In genomic region chr7:46077675-46078074, GRCm38 (mm10) we compare ENCODE assay signal across 25 mouse cellular contexts. TPM values are rescaled to one million over a fixed set of nuclear protein-coding genes. Genes with fewer than 3 reads are reported as not detected.
DNase-seq lines count a peak whose midpoint lies in the region; ATAC-seq and TF ChIP-seq lines count a peak whose summit lies in the region.
"Had no signal": no experiment of that assay in that cellular context is flagged by ENCODE, and none has a peak within 500 bp of the region (broad histone marks: within the 10 kb centered on the region; RNA-seq: fewer than 3 reads in every experiment).

No protein-coding gene starts in this region.

- H3K9me3 ChIP-seq in forebrain, embryonic 12.5 days, result no peaks in the 10 kb centered on the region
- H3K9me3 ChIP-seq in forebrain, embryonic 10.5 days, result no peaks in the 10 kb centered on the region
- no peaks in the 10 kb centered on the region for H3K9me3 ChIP-seq in neural tube, embryonic 14.5 days (ENCODE audit: control insufficient read depth, low read length)
- H3K9me3 ChIP-seq in limb, embryonic 10.5 days (replicated peaks), result no peaks in the 10 kb centered on the region
- H3K9me3 ChIP-seq: heart, embryonic 13.5 days; limb, embryonic 12.5 days had no signal

- 88% methylated on average over 12 of the region's 12 CpGs for WGBS in forebrain, embryonic 12.5 days
- 92% methylated on average over 12 of the region's 12 CpGs for WGBS in forebrain, embryonic 10.5 days
- WGBS in neural tube, embryonic 14.5 days, result 76% methylated on average over 12 of the region's 12 CpGs
- 94% methylated on average over 12 of the region's 12 CpGs for WGBS in limb, embryonic 10.5 days

- no peak overlapping the region for H3K4me3 ChIP-seq in forebrain, embryonic 12.5 days (replicated peaks)
- H3K4me3 ChIP-seq in forebrain, embryonic 10.5 days, result no peak overlapping the region
- H3K4me3 ChIP-seq in layer of hippocampus, adult 2 months, result no peak overlapping the region
- H3K4me3 ChIP-seq in neural tube, embryonic 14.5 days (ENCODE audit: low read depth, low read length), result no peak overlapping the region
- no peak overlapping the region for H3K4me3 ChIP-seq in limb, embryonic 10.5 days
- H3K4me3 ChIP-seq: heart, embryonic 13.5 days; limb, embryonic 12.5 days; myocyte had no signal

- no peak overlapping the region for H3K4me2 ChIP-seq in forebrain, embryonic 12.5 days
- no peak overlapping the region for H3K4me2 ChIP-seq in neural tube, embryonic 14.5 days (ENCODE audit: low read depth, low read length)
- H3K4me2 ChIP-seq: heart, embryonic 13.5 days; limb, embryonic 12.5 days; liver, embryonic 11.5 days had no signal

- no peak for DNase-seq in forebrain, embryonic 10.5 days (ENCODE audit: extremely low spot score, low spot score)
- DNase-seq in layer of hippocampus, adult 2 months (ENCODE audit: low spot score in 2 of 2), result no peak
- DNase-seq in layer of hippocampus, postnatal 36 days, result no peak
- DNase-seq in neural tube, embryonic 10.5 days (ENCODE audit: extremely low spot score, low spot score), result no peak
- no peak for DNase-seq in limb, embryonic 10.5 days (ENCODE audit: low spot score)
- DNase-seq: adrenal gland, postnatal 14 days; cerebellum, adult 8-10 months; cerebellum, postnatal 36 days; embryo, embryonic 11 days; gastrocnemius, postnatal 14 days; heart, adult 18-20 months; heart, postnatal 14 days; kidney, adult 18-20 months; liver, postnatal 0 days; thymus, adult 18-20 months; thymus, postnatal 36 days had no signal

- TF ChIP-seq CTCF in layer of hippocampus, adult 2 months (conservative IDR thresholded peaks at IDR 0.05), result peak; percentile 31

- no peaks in the 10 kb centered on the region for H3K4me1 ChIP-seq in forebrain, embryonic 12.5 days
- no peaks in the 10 kb centered on the region for H3K4me1 ChIP-seq in forebrain, embryonic 10.5 days
- no peaks in the 10 kb centered on the region for H3K4me1 ChIP-seq in neural tube, embryonic 14.5 days (ENCODE audit: control insufficient read depth, insufficient read depth, low read length)
- H3K4me1 ChIP-seq in limb, embryonic 10.5 days, result no peaks in the 10 kb centered on the region
- H3K4me1 ChIP-seq: limb, embryonic 12.5 days had no signal

- H3K27me3 ChIP-seq in forebrain, embryonic 12.5 days, result no peaks in the 10 kb centered on the region
- no peaks in the 10 kb centered on the region for H3K27me3 ChIP-seq in forebrain, embryonic 10.5 days (ENCODE audit: poor library complexity, severe bottlenecking)
- no peaks in the 10 kb centered on the region for H3K27me3 ChIP-seq in neural tube, embryonic 14.5 days (ENCODE audit: control insufficient read depth, insufficient read depth, low read length)
- no peaks in the 10 kb centered on the region for H3K27me3 ChIP-seq in limb, embryonic 10.5 days (ENCODE audit: low read depth, poor library complexity, severe bottlenecking)
- H3K27me3 ChIP-seq: heart, embryonic 13.5 days; limb, embryonic 12.5 days had no signal

- no peak for ATAC-seq in forebrain, embryonic 12.5 days (ENCODE audit: low FRiP score)
- ATAC-seq in neural tube, embryonic 14.5 days (ENCODE audit: low read depth), result peak; percentile 56; the same call in 1 of the 2 replicates
- ATAC-seq: inflammation-experienced regulatory T-cells, adult 6 months; liver, postnatal 0 days; lung, postnatal 0 days had no signal

- H3K36me3 ChIP-seq in forebrain, embryonic 12.5 days (replicated peaks), result peaks cover 85% of the 10 kb centered on the region
- H3K36me3 ChIP-seq in forebrain, embryonic 10.5 days (replicated peaks), result peaks cover 98% of the 10 kb centered on the region
- peaks cover 49% of the 10 kb centered on the region for H3K36me3 ChIP-seq in neural tube, embryonic 14.5 days (ENCODE audit: control insufficient read depth, insufficient read depth, low read length)
- H3K36me3 ChIP-seq in limb, embryonic 10.5 days, result peaks cover 95% of the 10 kb centered on the region

- H3K27ac ChIP-seq in forebrain, embryonic 12.5 days, result 0 out of 2 replicates have a peak overlapping the region, but pooled peaks have one; percentile 14
- no peak overlapping the region for H3K27ac ChIP-seq in forebrain, embryonic 10.5 days
- H3K27ac ChIP-seq in layer of hippocampus, adult 2 months, result no peak overlapping the region
- H3K27ac ChIP-seq in neural tube, embryonic 14.5 days (ENCODE audit: low read depth, low read length), result no peak overlapping the region
- H3K27ac ChIP-seq in limb, embryonic 10.5 days, result no peak overlapping the region
- H3K27ac ChIP-seq: heart, embryonic 13.5 days; limb, embryonic 12.5 days; macrophage had no signal

- H3K9ac ChIP-seq in forebrain, embryonic 12.5 days, result no peak overlapping the region
- H3K9ac ChIP-seq in neural tube, embryonic 14.5 days (replicated peaks; ENCODE audit: low read depth, low read length), result no peak overlapping the region
- H3K9ac ChIP-seq: heart, embryonic 13.5 days; limb, embryonic 12.5 days; liver, postnatal 0 days had no signal

RNA-seq across cellular contexts. Expression of gene Kcnj11, which starts 22.9 kb away (rescaled TPM):
- 0.46 and 0.81 TPM in 2 replicates for polyA plus RNA-seq in forebrain, embryonic 12.5 days (2016; fragmentation: Nextera tagmentation; extraction: Ambion mirVana)
- polyA plus RNA-seq in forebrain, embryonic 10.5 days (2016; fragmentation: Nextera tagmentation; extraction: Ambion mirVana), result 0.12 and 0.54 TPM in 2 replicates
- 10 to 100 TPM; 34.2 to 37.4 TPM for total RNA-seq in layer of hippocampus, adult 2 months (2021)
- total RNA-seq in layer of hippocampus, postnatal 36 days (2021), result 10 to 100 TPM; 35.3 to 36.9 TPM
- polyA plus RNA-seq in neural tube, embryonic 14.5 days (2014; fragmentation: Nextera tagmentation; extraction: Ambion mirVana), result 1.4 and 1.7 TPM in 2 replicates
- 0.06 and 0.13 TPM in 2 replicates for polyA plus RNA-seq in limb, embryonic 10.5 days (2016; fragmentation: Nextera tagmentation; extraction: Ambion mirVana)
- polyA plus RNA-seq: inflammation-experienced regulatory T-cells, adult 6 months; liver, embryonic 11.5 days; liver, postnatal 0 days; macrophage had no signal

RNA-seq across cellular contexts. Expression of gene Nomo1, which starts 44.2 kb away (rescaled TPM):
- polyA plus RNA-seq in forebrain, embryonic 12.5 days (2016; fragmentation: Nextera tagmentation; extraction: Ambion mirVana), result 32.8 and 33.2 TPM in 2 replicates
- 33.7 and 33.8 TPM in 2 replicates for polyA plus RNA-seq in forebrain, embryonic 10.5 days (2016; fragmentation: Nextera tagmentation; extraction: Ambion mirVana)
- 100 to 1,000 TPM; 102 to 103 TPM for total RNA-seq in layer of hippocampus, adult 2 months (2021)
- total RNA-seq in layer of hippocampus, postnatal 36 days (2021), result 100 to 1,000 TPM; 102 to 104 TPM
- 26.0 and 28.5 TPM in 2 replicates for polyA plus RNA-seq in neural tube, embryonic 14.5 days (2014; fragmentation: Nextera tagmentation; extraction: Ambion mirVana)
- 27.0 and 29.6 TPM in 2 replicates for polyA plus RNA-seq in limb, embryonic 10.5 days (2016; fragmentation: Nextera tagmentation; extraction: Ambion mirVana)

RNA-seq across cellular contexts. Expression of gene Abcc6, which starts 47.6 kb away (rescaled TPM):
- polyA plus RNA-seq in forebrain, embryonic 12.5 days (2016; fragmentation: Nextera tagmentation; extraction: Ambion mirVana), result 0.10 and 0.18 TPM in 2 replicates
- 0.10 and 0.33 TPM in 2 replicates for polyA plus RNA-seq in forebrain, embryonic 10.5 days (2016; fragmentation: Nextera tagmentation; extraction: Ambion mirVana)
- total RNA-seq in layer of hippocampus, adult 2 months (2021), result 1 to 10 TPM; 1.7 to 2.9 TPM
- total RNA-seq in layer of hippocampus, postnatal 36 days (2021), result 1 to 10 TPM; 1.4 to 2.6 TPM
- polyA plus RNA-seq in neural tube, embryonic 14.5 days (2014; fragmentation: Nextera tagmentation; extraction: Ambion mirVana), result 0.37 and 0.40 TPM in 2 replicates
- polyA plus RNA-seq in limb, embryonic 10.5 days (2016; fragmentation: Nextera tagmentation; extraction: Ambion mirVana), result 0.10 and 0.20 TPM in 2 replicates
- total RNA-seq: heart, adult 18-20 months had no signal
- polyA plus RNA-seq: inflammation-experienced regulatory T-cells, adult 6 months; macrophage; myocyte had no signal
